Mouse (Mus musculus): ENCODE data around the gene Sox2.

Sox2 gene

DNA sequence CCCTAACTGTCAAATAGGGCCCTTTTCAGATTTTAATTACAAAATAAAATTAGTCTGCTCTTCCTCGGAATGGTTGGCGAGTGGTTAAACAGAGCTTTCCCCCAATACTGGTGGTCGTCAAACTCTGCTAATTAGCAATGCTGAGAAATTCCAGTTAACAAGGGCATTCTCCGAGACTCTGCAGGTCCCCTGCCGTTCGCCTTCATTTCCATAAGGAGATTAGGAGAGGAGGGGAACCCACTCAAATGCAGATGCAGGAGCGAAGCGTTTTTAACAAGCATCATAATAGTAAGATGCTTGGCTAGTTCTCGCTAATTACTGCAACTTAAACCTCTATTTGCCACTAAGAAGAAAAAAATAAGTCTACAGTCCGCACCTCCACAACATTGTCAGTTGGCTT is 4.0 kb upstream of the Sox2 start:
- DNase-seq, result no peak

DNA sequence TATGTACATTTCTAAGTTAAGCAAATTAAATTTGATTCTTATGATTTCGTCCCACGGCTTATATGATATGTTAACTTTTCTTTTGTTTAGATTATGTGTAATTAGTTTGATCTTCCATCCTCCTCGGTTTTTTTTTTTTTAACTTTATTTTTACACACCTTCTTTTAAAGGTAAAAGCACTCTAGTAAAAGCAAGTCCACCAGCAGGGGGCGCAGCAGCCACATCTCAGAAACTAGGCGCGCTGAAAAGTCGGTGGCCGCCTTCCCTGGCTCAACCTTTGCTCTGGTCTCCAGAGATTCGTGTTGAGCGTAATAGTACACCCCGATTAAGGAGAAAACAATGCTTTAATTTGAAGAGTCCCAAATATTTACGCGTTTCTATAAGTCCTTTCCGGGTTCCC is 2.5 kb upstream of the Sox2 start:
- peak; percentile 43 to 64 for DNase-seq

DNA sequence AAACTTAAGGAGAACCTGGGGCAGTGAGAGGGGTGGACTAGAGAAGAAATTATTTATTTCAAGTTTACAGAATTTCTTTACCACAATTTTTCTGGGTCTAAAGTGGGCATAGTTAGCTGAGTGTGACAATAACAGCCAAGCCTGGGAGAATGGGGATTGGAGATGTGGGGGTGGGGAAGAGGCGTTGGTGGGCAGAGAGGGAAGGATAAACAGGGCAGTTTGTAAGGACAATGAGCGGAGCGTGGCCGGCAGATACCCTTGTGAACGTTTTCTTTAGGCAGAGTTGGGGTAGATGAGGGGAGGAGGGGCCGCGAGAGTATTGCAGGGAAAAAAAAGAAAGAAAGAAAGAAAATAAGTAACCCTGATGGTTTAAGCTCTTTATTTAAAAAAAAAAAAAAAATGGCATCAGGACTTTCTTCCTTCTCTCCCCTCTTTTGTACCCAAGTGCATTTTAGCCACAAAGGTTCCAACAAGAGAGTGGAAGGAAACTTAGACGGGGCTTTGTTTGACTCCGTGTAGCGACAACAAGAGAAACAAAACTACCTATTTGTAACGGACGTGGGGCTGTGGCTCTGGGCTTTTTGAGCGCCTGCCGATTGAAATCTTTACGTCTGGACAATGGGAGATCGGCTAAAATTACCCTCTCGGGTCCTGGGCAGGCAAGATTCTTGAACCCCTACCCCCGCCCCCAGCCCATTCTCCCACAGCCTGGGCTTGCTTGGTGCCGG is 1.9 kb upstream of the Sox2 start:
- DNase-seq, result no peak

DNA sequence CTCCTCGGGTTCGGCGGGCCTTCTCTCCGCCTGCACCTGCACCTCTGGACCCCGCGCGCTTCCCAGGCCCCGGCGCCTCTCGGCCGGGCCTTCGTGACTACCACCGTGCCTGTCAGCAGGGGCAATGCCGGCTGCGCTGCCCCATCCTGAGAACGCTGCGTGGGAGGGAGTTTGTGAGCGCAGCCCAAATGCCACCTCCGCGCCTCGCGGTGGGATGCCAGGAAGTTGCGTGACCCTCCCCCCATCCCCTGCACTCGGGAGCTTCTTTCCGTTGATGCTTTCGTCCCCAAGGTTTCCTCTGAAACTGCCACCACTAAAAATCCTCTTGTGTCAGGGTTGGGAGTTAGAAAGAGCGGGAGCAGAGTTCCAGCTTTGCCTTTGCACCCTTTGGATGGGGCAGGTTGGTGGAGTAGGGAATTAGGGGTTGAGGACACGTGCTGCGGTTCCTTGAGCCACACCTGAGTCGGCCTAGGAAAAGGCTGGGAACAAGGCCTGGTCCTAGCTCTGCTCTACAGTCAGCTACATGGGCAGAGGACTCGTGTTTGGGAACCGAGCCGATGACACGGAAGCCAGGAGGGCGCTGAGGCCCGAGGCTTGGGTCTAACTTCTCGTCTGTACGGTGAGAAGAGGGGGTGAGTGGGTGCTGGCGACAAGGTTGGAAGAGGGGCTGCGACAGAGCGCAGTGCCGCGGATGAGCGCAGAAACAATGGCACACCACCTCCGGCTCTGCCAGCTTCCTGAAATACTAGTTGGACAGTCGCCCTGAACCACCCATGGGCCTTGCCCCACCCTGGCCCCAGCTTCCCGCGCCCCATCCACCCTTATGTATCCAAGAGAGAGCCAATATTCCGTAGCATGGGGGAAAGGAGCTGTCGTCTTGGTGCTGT is 1.1 kb upstream of the Sox2 start:
- DNase-seq, result peak in 1 of 2 experiments; percentile 12

DNA sequence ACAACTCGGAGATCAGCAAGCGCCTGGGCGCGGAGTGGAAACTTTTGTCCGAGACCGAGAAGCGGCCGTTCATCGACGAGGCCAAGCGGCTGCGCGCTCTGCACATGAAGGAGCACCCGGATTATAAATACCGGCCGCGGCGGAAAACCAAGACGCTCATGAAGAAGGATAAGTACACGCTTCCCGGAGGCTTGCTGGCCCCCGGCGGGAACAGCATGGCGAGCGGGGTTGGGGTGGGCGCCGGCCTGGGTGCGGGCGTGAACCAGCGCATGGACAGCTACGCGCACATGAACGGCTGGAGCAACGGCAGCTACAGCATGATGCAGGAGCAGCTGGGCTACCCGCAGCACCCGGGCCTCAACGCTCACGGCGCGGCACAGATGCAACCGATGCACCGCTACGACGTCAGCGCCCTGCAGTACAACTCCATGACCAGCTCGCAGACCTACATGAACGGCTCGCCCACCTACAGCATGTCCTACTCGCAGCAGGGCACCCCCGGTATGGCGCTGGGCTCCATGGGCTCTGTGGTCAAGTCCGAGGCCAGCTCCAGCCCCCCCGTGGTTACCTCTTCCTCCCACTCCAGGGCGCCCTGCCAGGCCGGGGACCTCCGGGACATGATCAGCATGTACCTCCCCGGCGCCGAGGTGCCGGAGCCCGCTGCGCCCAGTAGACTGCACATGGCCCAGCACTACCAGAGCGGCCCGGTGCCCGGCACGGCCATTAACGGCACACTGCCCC is 586 bp downstream of the Sox2 start:
- peak in 1 of 2 experiments; percentile 8 for DNase-seq

DNA sequence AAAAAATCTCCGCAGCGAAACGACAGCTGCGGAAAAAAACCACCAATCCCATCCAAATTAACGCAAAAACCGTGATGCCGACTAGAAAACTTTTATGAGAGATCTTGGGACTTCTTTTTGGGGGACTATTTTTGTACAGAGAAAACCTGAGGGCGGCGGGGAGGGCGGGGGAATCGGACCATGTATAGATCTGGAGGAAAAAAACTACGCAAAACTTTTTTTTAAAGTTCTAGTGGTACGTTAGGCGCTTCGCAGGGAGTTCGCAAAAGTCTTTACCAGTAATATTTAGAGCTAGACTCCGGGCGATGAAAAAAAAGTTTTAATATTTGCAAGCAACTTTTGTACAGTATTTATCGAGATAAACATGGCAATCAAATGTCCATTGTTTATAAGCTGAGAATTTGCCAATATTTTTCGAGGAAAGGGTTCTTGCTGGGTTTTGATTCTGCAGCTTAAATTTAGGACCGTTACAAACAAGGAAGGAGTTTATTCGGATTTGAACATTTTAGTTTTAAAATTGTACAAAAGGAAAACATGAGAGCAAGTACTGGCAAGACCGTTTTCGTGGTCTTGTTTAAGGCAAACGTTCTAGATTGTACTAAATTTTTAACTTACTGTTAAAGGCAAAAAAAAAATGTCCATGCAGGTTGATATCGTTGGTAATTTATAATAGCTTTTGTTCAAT is 1.4 kb downstream of the Sox2 start:
- DNase-seq, result no peak

DNA sequence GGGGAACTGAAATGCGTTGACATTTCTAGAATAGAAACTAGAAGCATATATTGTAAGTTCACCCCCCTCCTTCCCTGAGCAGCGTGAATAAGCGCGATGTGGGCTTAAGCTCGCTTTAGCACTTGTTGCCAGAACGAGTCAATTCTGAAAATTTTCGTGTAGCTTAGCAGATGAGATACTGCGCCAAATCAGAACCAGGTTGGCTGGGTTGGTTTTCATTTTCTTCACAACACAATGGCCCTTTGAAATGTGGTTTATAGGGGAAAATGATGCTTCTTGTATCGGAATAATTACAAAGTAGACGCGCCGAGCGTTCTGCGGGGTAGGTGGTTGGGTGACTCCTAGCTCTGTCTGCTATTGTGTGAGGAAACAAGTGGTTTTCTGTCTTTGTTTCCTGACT is 2.4 kb downstream of the Sox2 start:
- no peak for DNase-seq

DNA sequence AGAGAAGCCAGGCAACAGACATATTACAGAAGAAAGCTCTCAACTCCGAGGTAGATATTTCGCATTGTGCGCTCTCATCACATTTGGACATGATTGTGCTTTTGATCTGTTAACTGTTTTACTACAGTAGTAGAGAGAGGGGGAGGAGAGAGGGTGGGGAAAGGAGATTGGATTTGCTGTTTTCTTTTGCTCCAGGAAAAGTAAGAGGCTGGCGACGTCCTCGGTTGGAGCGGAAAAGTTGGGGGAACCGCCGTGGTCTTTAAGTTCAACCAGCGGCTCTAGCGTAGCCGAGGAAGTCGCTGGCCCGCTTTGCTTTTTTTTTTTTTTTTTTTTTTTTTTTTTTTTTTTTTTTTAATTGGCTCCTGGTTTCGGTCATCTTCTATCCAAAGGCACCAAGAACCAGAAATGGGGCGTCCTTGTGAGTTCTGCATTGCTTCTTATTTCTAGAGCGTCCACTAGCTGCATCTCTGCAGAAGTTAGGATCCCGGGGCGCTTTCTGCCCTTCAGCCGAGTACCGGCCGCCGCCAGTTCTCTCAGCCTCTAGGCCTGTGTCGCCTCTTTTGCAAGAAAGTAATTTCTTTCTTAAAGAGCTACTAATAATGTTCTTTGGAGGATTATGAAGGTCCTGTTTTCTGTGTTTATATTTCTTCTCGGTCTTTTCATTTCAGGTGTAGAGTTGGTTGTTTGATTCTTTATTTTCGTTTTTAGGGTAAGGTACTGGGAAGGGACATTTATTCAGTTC is 3.2 kb downstream of the Sox2 start:
- DNase-seq, result no peak

DNA sequence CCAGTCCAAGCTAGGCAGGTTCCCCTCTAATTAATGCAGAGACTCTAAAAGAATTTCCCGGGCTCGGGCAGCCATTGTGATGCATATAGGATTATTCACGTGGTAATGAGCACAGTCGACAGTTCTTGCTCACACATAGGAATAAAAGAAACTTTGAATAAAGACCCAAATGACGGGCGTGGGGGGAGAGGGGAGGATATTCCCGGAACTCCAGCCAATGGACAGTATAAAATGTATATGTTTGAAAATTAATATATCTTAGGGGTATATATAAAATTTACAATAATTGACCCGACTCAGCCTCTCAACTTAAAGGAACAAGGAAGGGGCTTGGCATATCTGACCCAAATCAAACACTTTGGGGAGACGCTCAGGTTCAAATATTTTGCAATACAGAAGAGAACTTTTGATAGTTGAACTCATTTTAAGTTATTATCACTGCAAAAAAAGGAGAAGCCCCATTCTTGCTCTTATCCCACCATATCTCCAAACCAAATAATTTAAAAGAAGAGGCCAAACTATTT is 3.8 kb downstream of the Sox2 start:
- DNase-seq, result no peak

DNA sequence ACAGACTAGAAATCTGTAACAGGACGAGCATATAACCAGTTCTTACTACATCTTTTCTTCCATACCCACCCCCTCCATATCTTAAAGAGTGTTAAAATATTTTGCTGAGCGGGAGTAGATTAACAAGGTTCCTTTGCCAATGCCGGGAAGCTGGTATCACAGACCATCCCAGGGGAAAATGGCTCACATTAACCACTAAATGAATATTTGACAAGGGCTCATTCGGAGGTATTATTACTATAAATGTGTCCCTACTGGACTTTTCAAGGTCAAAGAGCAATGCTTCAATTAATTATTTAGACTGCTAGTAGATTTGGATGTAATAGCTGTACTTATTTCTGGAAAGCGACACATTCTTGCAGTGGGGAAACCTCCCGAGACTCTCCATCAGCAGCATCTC is 4.6 kb downstream of the Sox2 start:
- no peak for DNase-seq

DNA sequence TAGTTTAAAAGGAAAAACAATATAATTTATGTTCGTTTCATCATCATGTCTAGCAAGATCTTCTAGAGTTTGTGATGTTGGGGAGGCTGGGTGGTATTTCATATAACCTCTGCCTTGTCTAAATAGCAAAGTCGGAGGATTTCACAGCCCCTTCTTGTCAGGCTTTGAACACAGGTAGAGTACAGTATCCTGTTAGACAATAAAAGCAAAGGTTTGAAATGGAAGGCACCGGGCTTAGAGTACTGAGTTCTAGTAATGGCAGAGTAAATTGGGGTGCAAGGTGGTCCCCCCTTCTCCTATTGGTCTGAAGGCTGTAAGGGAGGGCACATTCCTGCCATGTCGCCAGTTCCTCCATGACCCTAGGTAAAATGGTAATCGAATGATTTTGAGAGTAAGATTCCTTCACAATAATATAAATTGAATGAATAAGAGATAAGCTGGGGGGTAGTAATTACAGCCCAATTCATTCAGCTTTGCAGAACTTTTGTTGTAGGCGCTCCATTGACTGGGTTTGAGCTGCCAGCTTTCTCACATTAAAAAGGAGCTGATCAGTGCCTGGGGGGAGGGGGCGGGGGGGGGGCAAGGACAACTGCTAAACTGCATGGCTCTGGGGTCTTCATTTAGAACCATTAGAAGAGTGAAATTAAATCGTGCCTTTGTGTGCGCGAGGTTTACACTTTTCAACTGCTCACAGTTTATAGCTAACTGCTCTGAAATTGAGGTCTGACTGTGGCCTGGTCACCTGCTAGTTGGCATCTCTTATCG is 5.3 kb downstream of the Sox2 start:
- no peak for DNase-seq

DNA sequence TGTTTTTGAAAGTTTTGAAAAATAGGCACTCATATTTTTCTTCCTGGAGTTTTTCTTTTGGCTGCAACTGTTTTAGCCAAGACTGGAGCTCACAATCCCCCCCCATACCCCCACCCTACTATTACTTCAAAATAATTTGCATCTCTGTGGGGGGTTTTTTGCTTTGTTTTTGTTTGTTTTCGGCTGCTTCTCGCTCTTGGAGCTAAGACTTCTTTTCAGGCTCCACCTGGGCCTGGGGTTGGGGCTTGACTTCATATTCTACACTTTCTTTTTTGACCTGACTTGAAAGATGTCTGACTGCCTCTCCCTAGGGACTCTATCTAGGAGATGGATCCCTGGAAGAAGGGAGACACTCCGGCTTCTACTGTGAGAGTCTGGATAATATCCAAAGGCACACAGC is 5.9 kb downstream of the Sox2 start:
- DNase-seq, result no peak

DNA sequence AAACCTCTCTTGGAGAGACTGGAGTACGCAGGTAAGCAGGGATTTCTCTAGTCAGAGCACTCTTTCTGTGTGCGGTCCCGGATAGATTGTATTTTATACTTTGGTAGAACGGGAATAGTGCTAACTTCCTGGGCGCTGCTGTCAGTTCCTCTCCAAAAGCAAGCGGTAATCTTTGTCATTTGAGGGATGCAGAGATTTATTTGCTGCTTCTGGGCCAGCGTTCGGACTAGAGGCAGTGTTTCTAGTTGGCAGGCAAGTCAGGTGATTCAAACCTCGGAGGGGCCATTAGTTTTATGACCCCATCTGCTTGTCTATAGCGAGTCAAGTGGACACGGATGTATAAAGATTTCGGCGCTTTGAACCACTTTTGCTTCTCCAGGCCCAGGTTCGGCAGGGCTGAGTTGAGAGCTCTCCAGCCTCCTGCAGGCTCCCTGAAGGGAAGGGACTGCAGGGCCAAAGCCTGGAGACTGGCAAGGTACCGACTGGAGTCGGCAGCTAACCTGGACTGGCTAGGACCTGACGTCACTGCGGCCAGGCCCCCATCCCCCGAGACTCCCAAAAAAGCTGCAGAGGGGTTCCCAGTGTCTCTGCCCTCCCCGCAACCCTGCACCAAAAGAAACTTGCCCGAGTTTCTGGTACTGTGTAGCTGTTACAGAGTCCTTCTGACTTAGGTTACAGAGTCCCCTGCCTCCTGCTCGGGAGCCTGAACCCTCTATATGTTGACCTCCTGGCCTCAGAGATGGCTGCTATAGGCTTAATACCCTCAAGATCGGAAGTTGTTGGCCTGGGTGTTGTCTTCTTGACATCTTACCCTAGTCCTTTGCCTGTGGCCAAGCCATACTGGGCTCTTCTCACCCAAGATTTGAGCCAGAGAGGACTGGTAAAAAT is 6.9 kb downstream of the Sox2 start:
- no peak for DNase-seq

DNA sequence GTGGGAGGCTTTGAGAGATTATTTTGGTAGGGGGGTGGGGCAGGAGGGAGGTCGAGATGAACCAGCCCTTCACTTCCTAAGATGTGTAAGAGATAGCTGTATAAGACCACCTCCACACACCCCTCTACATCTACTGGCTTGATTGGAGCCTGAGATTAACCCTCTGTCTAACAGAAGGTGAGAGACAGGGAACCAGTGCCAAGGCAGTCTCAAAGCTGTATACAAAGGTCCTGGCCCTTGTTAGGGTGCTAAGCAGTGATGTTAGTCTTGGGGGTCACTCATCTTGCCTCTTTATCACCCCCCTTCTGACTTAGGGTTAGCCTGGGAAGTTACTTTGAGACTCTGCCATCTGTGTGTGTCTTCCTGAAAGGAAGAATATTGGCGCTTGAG is 7.5 kb downstream of the Sox2 start:
- no peak for DNase-seq

DNA sequence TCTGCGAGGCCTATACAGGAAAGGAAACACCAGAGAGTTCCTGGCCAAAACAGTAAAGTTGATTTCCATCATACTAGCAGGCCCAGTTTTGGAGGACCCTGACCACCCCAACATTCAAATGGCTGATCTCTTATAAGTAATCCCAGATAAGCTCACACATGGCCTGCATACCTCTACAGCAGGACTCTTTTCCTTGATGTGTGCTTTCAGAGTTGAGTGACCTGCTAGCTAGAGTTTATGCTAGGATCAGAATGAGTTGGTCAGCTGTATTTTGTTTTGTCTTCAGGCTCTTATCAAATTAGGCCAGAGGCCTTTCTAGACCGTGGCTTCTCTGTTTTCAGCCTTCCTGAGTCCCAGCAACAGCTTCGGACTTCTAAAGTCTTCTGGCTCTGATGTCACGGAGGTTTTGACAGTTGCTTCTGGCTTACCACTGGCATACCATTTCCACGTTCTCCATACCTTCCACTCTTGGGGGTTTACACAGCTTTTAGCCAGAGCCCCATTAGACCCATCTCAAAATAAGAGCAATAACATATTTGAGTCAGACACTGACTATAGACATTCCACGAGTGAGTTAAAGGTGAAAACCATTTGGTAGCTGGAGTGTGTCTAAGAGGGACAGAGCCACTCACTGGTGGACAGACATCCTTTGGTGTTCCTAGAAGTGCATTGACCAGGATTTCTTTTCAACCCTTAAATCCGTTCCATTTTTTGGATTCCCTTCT is 8.2 kb downstream of the Sox2 start:
- DNase-seq, result no peak

DNA sequence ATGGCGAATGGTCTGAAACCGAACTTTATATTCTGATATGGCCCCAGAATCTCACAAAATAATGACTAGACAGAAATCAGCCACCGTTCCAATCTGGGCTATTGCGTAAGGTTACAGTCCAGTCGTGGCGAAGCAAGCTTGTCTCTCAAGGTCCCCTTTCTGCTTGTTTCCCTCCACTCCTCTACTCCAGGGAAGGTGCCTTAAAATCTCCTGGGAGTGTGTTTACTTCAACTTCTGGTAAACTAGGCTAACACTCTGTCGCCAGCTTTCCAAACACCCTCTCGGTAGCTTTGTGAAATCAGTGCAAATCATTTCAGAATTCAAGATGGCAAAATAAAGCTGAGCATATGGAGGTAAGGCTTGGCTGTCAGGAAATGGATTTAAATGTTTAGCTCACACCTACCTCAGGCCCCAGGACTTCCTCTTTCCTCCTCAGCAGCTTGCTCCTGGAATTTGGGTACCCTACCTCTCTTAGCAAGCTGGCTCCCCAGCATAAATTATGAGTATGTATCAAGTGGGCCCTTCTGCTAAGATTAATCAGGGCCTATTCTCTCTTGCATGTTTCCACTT is 8.8 kb downstream of the Sox2 start:
- no peak for DNase-seq

DNA sequence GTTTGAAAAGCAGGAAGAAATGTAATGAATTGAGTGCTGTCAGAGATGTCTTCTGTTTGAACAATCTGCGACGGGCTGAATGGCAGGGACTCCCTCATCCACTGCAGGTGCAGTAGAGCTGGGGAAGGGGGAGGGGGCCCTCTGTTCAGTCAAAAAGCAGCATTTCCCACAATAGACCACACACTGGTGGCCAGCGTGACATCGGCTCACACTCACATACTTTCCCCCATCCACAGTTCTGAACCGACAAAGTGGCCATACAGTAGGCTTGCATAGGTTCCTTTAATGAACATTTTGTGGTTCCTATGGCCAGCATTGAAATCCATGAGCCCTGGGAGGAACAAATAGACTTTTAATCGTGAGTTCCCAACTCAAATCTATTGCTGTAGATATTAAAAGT is 9.7 kb downstream of the Sox2 start:
- DNase-seq, result no peak

DNA sequence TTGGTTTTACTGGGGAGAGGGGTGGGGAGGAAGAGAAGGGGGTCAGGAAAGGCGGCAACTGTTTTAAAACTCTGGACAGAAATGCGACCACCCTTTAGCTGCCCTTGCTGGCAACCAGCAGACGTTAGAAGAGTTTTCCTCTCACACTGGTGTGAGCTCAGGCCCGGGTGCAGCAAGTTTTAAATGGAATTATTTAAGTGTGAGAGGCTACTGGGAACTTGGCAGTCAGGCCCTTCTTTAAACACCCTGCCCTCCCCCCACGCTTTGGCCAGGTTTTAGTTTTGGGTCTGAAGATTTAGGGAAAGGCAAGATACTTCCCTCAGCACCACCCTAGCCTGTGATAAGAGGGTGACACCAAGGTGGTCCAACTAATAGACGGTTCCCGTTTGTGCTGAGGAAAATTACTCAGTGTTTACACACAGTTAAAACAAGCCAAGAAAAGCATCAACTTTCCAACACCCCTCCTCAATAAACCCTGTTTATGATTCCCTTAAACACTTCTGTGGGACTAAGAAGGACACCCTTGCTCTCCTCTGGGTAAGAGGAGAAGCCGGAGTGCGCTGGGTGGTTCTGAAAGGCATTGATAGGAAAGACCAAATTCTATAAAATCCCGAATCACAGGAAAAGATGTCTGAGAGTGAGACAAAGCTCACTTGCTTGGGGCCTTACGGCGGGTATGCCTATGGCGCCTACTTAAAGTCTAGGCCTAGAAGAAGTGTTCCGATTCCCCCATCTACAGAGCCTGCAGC is 10.5 kb downstream of the Sox2 start:
- DNase-seq, result no peak

All from cerebellum, adult 18-20 months (tissue).